Mouse (Mus musculus) c-Kit-positive CD71-negative TER-119-negative erythroid progenitor cells, embryonic 14.5 days (primary cell): ENCODE measurements around the gene Yap1.

ENCODE experiments used
- DNase-seq: peaks from one replicate; pipeline ENCODE4 v3.0.0-alpha.2; 2013; ENCODE audit warnings: low read depth

The Yap1 gene

DNA sequence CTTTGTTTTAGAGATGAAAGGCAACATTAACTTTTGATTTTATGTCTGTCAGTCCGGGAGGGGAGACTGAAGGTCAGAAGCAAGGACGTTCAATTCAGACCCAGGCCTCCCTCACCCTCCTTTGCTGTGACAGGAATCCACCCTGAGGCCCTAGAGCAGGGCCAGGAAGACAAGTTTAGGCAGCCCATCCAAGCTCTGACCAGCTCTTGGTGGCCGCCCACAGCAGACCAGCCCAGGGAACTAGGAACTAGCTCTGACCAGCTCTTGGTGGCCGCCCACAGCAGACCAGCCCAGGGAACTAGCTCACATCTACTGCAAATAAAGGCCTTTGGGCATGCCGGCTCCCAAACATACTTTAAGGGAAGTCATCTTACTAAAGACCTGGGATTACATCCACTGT is 26.8 kb downstream of the Yap1 start:
- no peak for DNase-seq

DNA sequence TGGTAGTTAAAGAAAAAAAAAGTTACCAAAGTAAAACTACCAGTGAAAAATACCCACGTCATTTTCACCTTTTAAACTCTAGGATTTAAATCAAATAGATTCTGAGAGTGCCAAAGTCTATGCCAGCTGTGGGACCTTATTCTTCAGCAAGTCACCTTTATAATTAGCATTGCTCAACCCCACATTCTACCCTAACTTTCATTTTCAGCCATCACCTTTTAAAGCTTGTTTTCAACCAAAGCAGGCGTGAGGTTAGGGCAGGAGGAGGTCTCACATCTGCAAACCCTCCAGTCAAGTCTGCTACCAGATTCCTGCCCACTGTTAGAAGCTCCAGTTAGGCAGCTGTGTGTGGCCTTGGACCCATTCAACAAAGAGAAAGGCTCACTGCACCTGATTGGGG is 32.4 kb downstream of the Yap1 start:
- DNase-seq = no peak

DNA sequence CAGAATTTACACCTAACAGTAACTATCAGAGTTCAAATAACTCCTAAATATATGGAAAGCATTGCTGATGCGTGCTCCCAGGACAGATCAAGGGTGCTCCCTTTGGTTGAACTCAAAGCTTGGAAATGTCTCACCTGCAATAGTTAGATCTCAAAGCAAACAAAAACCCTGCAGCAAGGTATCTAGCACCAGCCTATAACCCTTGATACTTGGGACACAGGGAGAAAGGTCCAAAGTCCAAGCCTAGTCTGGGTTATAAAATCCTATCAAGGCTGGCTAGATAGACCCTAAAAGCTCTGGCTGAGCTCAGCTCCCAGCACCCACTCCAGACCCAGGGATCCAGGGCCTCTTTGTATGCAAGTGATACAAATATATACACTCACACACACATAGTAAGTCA is 36.4 kb downstream of the Yap1 start:
- no peak for DNase-seq

DNA sequence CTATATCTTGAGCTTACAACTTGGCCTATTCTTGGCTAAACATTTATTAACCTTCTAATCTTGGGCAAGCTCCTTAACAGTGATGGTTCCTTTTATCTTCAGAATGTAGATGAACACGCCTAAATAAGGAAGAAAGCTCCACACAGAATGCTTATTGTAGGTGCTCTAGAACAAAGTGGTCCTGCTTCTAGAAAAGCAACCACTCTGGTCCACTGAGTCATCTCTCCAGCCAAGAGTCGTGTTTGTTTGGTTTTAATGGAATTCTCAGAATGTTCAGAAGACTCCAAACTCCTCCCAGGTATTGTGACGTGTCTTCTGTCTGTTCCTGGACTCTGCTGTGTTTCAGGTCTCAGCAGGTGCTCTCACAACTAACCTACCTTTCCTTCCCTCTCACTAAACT is 38.8 kb downstream of the Yap1 start:
- no peak for DNase-seq

DNA sequence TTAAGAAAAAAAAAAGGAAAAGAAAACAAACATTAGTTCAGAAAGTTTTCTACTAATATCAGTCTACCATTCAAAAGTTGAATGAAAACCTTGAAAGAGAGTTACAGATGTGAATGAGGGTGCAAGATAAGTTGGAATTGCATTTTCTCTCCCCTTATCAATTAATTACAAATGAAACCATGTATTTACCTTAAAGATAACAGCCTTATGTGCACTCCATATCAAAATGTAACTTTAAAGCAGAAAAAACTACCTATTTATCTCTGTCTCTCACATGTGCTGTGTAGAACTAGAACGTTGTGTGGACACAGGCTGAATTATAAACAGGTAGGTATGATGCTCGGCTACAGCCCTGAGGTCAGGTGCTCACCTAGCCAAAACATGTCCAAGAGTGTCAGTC is 40.5 kb downstream of the Yap1 start:
- no peak for DNase-seq

DNA sequence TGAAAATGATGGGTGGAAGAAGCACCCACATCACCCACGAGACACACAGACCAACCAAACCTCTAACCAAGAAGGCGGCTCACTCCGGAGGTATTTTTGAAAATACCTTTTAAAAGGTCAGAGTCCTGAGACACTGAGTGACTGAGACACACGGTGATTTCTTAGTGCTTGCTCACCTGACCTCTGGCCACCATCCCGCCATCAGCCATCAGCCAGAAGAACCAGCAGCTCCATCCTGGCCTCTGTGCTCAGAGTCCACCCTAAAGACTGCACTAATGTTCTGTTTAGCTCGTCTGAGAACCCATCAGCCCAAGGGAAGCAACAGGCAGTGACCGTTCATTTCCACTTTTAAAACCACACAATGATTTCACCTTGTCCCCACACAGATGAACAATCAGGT is 41.5 kb downstream of the Yap1 start:
- no peak for DNase-seq

DNA sequence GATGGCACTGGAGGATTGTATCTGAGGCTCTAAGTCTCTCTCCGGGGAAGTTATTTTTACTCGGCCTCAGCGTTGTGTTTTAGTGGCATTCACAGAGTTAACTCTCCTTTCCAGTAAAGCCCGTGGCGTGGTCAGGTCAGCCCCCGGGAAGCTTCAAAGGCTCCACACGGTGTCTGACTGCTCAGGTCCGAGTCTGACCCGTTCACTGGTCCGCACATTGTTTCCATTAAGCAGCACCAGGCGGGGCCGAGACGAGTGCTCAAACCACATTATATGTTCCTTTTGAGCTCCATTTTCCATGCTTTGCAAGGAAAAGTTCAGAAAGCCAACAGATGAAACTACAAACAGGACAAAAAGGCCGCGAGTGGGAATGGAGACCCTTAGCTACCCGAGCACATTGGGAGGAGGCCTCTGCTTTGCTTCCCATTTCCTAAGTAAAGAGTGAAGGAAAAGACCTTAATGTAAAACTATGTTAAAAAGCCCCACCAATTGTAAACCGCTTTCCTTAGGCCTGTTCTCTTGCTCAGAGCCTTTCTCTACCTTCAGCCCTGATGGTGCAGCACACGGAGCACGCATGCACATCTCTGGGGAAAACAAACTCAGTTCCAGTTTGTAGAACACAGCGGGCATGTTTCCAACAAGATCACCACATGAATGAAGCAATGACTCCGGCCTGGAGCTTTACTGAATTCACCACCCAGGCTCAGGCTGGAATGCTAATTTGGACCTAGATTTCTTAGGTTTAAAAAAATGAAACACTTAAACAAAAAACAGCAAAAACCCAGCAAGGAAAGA is 42.8 kb downstream of the Yap1 start:
- no peak for DNase-seq

DNA sequence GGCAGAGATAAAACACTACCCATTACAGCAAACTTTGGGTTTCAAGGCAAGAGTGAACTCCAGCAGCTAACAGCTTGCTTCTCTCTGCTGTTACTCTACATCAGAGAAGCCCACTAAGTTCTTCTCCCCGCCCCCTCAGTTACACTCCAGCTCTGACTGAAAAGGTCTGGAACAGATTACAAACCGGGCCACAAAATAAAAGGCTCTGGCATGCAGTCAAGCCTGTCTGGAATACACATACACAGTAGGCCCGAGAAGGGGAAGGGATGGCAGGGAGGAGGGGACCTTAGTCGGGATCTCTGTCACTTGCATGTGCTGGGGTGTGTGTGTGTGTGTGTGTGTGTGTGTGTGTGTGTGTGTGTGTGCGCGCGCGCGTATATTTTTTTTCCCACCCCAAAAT is 44.0 kb downstream of the Yap1 start:
- DNase-seq = no peak

DNA sequence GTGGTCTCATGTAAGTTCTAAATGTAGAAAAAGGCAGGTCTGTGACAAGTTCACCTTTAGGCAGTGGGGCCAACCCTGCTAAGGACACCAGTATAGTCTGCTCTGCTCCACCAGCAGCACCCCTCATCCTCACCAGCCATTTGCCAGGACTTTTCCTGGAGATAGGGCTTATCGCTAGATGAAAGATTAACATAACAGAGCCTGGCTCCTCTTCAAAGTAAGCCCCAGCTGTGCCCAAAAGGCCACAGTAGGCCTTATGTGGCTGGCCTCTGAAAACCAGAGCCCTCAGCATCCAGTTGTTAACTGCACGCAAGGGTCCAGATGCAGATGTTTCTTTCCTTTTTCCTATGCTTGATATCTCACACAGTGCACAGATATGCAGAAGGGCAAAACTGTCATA is 45.1 kb downstream of the Yap1 start:
- DNase-seq = no peak

DNA sequence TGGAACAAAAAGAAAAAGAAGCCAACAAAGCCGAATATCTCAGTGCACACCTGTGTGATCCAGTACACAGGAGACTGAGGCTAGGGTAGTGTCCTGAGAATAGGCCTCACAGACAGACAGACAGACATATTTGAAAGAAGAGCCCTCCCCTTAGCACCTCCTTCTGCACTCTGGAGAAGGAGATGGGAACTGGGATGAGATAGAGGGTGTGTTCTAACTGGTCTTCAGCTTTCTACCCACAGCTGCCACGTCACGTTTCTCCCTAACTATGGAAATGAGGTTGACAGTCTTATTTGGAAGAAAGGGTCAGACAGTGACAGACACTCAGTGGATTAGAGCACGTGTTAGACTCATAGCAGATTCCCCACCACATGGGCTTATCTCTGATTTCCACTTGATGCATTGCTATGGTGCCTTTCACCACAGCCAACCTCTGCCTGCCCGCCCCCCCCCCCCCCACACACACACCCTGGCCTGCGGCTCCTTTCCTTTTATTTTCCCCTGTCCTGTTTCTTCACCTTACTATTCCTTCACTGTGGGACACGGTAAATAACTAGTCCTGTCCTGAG is 46.3 kb downstream of the Yap1 start:
- no peak for DNase-seq

DNA sequence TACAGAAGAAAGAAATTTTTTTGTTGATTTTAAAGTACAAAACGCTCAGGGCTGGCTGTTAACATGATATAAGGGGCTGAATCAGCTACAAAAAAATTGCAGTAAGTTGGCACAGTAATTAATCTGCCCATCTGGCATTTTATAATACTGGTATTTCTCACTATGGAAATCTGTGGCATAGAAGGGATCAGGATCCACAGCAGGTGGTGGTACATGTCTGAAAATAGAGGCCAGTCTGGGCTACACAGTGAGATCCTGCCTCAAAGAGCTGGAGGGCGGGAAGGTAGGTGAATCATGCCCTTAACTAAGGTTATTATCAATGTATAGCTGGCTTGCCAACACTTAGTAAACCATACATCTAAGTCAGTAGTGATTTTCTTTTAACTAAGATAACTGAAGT is 47.0 kb downstream of the Yap1 start:
- DNase-seq = no peak

DNA sequence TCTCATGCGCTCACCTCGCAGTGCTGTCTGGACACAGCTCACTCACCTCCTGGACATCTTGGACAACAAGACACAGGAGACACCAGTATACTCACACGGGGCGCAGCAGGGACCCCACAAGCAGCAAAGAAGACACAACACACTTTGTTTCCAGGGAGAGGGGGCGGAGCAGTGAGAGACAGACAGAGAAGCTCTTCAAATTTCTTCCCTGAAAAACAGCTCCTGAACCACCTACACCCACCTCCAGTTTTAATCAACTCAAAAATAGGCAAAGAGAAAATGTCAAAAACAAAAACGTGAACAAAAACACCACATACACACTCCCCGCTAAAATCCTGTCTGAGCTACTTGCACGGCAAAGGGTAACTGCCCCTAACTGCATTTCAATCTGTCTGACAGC is 48.0 kb downstream of the Yap1 start:
- DNase-seq = no peak

DNA sequence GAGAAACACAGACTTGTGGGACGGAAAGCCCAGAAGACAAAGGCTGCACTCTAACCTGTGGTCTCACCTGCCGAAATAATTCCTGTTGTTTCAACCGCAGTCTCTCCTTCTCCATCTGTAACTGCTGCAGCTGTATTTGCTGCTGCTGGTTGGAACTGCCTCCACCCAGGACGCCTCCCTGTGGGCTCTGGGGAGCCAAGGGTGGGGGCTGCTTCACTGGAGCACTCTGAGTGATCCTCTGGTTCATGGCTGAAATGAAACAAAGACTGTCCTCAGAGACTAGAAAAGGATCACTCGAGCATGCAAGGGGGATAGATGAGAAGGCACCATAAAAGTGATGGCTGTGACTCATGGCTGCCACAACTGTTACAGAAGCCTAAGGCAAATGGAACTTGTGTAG is 51.5 kb downstream of the Yap1 start:
- no peak for DNase-seq

DNA sequence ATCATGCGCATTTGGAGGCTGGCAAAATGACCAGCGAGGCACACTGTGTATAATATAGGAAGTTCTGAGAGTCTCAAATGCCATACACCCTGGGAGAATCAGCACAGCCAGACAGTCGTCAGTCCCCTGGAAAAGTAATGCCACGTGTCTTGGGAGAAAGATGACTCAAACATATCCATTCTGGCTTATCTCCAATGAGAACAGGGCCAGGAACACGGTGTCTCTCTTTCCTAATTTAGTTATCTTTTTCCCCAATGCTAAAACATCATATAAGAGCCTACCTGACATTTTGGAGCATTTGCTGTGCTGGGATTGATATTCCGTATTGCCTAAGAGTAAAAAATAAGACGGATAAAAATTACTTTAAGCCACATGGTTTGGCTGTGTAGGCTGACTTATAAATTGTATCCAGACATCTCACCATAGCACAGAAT is 54.2 kb downstream of the Yap1 start:
- DNase-seq = no peak

DNA sequence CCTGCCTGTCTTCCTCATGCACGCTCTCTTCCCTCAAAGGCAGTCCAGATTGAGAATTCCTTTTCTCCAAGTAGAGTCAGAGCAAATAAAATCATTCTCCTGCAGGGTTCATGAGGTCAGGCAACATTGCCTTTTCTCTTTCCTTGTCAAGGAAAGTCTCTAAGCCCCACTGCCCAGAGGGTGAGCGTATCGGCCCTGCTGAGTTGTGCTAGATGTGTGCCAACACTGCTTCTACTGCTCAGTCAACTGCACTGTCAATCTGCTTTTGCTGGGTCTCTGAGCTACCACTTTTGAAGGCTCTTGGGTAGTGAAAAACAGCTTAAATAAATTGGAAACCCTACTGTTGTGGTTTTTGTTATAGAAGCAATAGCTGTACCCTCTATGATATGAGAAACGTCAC is 56.5 kb downstream of the Yap1 start:
- no peak for DNase-seq

DNA sequence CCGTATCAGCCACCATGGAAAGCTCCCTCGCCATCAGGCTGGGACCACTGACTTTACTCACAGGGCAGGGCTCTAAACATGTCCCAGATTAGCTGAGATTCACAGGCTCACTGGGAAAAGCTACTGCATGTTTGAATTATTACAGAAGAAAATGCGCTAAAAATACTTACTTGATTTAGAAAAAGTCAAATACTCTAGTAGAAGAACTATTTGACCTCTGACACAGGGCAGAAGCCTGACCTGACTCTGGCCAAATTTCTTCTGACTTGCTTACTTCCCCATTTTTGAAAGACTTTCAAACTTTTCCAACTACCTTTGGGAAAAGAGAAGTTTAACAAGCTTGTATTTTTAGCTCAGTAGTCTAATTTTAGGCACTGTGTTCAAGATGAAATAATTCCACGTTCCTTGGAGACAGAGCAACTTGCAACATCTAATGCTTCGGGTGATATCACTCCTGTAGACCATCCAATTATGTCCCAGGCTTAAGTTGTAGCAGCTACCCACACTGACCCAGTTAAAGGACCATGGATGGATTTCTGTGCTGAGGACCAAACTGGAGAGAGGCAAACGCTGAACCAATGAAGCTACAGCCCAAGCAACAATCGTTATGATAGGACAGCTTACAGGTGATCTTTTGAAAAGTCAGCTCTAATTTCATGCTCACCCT is 60.5 kb downstream of the Yap1 start:
- DNase-seq = no peak

DNA sequence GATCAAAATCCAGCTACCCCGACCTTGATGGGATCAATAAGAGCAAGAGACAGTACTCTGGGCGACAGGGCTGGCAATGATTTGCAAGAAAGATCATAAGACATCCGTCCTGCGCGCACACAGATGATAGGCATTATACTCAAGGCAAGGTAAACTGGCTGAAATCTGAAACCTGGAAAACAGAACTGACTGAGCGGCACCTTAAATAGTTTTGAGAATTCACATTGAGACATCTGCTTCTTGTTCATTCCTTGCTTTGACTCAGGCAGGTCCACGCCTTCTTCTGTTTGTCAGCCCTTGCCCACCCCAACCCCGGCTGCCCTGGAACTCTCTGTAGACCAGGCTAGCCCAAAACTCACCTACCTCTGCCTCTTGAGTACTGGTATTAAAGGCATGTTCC is 61.7 kb downstream of the Yap1 start:
- no peak for DNase-seq

DNA sequence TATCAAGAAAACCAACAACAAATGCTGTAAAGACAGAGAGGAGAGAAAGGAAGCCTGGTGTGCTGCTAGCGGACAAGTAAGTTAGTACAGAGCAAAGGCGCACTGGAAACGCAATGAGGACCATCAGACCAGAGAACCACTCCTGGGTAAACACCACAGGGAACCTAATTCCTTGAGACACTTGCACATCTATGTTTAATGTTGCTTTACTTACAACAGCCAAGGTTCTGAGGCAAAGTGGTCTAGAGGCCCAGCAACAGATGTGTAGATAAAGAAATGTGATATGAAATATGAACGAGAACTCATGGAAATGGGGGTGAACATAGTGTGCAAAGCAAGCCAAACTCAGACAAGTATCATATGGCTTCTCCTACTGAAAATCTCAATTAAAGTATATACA is 64.3 kb downstream of the Yap1 start:
- DNase-seq = no peak

DNA sequence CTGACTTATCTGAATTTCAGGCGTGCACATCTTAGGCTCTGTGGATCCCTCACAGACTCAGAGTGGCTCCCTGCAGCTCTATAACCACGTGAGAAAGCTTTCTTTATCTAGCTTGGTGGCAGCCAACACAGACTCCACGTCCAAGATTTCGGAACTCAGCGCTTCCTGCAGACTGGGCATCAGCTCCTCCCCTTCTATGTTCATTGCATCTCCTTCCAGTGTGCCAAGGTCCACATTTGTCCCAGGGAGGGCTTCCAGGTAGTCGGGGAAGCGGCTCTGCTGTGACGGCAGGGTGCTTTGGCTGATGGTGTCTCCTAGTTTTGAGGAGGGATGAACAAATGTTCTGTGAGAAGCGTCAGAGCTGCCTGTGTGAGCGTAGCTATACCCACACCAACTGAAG is 70.0 kb downstream of the Yap1 start:
- no peak for DNase-seq

DNA sequence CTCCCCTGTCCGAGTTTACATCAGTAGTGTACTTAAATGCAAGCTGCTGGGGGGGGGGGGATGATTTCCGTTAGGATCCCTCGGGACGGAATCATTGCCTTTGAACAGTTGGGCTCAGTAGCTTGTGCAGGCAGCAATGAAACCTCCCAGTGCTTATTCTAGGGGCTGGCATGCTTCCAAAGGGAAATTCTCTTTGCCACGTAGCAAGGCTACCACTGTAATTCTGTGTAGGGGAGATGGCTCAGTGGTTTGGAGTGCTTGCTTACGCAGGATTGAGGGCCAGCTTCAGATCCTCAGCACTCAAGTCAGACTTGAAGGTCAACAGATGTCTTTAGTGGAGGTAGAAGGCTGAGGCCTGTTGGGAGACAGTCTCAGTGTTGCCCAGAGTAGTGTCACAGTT is 74.8 kb downstream of the Yap1 start:
- DNase-seq = no peak

DNA sequence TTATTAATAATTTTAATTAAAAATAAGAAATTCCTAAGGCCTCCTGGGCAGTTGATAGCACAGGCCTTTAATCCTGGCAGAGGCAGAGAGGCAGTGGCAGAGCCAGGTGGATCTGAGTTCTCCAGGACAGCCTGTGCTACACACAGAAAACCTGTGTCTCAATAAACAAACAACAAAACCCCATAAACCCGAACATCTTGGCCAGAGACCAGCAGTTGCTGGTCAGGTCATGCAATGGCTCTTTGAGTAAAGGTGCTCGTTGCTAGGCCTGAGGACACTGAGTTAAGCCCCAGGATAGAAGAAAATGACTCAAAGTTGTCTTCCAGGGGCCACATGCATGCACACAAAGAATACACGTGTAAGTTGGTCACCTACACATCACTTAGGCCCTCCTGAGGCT is 75.5 kb downstream of the Yap1 start:
- no peak for DNase-seq

DNA sequence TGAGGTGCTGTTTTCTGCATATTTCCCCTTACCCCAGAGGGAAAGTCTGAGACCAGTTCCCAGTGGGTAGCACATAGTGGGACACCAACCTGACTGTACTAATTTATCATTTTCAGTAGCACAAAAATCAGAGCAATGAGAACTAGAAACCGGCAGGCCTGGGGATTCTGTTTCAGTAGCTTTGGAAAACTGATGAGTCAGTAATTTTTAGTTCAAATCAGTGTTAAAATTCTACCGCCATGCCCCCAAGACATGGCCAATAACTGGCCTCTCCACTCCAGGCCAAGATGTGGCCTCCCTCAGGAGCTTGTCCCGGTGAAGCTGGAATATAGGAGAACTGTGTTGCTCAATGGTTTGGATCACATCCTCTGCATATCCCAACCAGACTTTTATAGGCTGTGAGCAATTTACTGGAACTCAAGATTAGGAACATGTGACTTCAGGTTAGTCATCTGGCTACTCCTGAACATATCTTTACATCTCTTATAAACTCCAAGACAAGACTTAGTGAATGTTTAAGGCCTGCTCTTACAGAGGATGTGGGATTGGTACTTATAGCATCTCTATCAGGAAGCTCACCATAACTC is 76.1 kb downstream of the Yap1 start:
- DNase-seq = no peak

DNA sequence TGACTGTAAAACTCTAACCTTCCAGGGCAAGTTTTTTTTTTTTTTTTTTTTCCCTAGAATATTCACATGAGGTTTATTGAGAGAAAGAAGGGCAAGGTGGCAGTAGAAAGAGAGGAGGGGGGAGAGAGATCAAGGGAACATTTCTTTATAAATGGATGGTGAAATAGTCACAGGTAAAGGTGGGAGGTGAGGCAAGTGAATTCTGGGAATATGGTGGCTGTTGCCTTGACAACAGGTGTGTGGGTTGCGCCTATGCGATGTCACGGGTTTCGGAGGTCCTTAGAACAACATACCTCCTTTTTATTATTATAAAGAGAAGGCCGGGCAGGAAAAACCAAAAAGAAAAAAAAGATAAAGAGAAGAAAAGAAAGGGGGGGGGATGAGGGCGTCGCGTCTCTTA is 89.5 kb downstream of the Yap1 start:
- no peak for DNase-seq
